Mouse (Mus musculus): ENCODE results near the gene Ppp2r2d. TPM values are rescaled to one million over a fixed set of nuclear protein-coding genes. Genes with fewer than 3 reads are reported as not detected.

Gene Ppp2r2d
- polyA plus RNA-seq, 1 experiment = 69.8 TPM

DNA sequence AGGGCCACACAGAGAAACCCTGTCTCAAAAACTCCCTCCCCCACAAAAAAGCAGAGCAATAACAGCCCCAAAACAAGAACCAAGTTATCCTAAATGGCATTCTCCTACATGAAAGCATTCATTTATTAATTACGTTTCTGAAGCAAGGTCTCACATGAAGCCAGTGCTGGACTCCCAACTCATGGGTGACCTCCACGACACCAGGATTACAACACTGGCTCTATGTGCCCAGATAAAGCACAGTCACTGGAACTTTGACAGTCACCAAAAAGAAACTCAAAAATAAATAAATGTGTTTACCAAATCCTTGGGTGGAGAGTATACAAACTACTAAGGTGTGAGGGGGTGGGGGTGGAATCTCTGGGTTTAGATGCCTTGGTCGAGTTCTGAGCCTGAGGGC, 67.7 kb downstream of the Ppp2r2d start:
- Histone ChIP-seq H3K4me1 (ENCODE audit: control insufficient read depth, insufficient read depth, low read length) (no peaks in the 10 kb centered on the region), H3K4me3 (ENCODE audit: insufficient read depth, low read length) (no peak overlapping the region)
- TF ChIP-seq CTCF (IDR thresholded peaks at IDR 0.05; ENCODE audit: borderline replicate concordance, insufficient read depth, low read length) = no peak
- TF ChIP-seq POLR2A (IDR thresholded peaks at IDR 0.05; ENCODE audit: low read depth, low read length) = no peak

DNA sequence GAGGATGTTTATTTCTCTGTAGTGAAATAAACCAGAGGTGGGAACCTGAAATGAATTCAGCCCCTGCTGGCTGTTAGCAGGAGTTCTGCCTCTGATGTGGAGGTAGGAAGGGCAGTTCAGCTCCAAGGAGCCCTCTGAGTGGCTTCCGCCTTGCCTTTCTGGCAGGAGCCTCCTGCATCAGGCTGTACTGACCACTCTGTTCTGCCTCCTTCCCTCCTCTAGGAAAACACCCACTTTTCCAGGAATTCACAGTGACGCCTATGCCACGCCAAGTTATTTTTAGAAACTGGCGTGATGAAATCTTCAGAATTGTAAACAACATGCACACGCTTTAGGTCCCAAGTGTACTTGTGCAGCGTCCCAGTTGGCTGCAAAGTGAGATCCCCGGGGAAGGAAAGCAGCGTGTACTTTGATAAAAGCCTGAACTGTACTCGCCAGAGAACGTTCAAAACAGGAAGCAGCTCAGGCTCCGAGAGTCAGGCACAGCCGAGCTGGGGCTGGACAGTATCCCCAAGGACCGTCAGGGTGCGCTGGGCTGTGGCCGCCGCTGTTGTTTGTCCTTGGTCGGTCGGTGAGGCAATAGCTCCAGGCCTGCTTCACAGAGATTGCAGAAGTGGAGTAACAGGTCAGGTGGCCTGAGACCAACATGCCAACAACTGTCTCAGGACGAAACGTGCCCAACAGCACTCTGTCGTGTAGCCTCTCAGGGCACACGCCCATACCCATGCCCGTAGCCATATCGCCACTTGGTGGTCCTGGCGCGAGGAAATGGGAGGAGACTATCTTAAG, 73.5 kb downstream of the Ppp2r2d start:
- Histone ChIP-seq H3K27ac (ENCODE audit: insufficient read depth, low read length) (no peak overlapping the region; the same call in 1 of the 2 replicates), H3K4me1 (ENCODE audit: control insufficient read depth, insufficient read depth, low read length) (no peaks in the 10 kb centered on the region), H3K4me3 (ENCODE audit: insufficient read depth, low read length) (peak overlapping the region; percentile 32)
- TF ChIP-seq POLR2A (IDR thresholded peaks at IDR 0.05; ENCODE audit: low read depth, low read length) (0 out of 2 replicates have a peak, but pooled peaks have one; percentile 34), CTCF (IDR thresholded peaks at IDR 0.05; ENCODE audit: borderline replicate concordance, insufficient read depth, low read length) (no peak)

More for the DNA sequence above, 67.7 kb downstream of the Ppp2r2d start:
- no peak overlapping the region for H3K27ac ChIP-seq (ENCODE audit: insufficient read depth, low read length)

- TF ChIP-seq POLR2A (IDR thresholded peaks at IDR 0.05; ENCODE audit: low read depth, low read length) = no peak
- TF ChIP-seq CTCF (IDR thresholded peaks at IDR 0.05; ENCODE audit: borderline replicate concordance, insufficient read depth, low read length) = no peak
- H3K27ac ChIP-seq (ENCODE audit: insufficient read depth, low read length) = no peak overlapping the region
Observed at GRCm38 (mm10) chr7:138921611-138922010, 75.7 kb downstream of the Ppp2r2d start.

GRCm38 (mm10) chr7:138923756-138924425, 78.0 kb downstream of the Ppp2r2d start:
- TF ChIP-seq CTCF (IDR thresholded peaks at IDR 0.05; ENCODE audit: borderline replicate concordance, insufficient read depth, low read length) (peak; percentile 20; the same call in 1 of the 2 replicates), POLR2A (IDR thresholded peaks at IDR 0.05; ENCODE audit: low read depth, low read length) (no peak)
- Histone ChIP-seq H3K27ac (ENCODE audit: insufficient read depth, low read length) (no peak overlapping the region), H3K4me1 (ENCODE audit: control insufficient read depth, insufficient read depth, low read length) (no peaks in the 10 kb centered on the region), H3K4me3 (ENCODE audit: insufficient read depth, low read length) (no peak overlapping the region)

More at GRCm38 (mm10) chr7:138921611-138922010, 75.7 kb downstream of the Ppp2r2d start:
- Histone ChIP-seq H3K4me3 (ENCODE audit: insufficient read depth, low read length) (no peak overlapping the region), H3K4me1 (ENCODE audit: control insufficient read depth, insufficient read depth, low read length) (no peaks in the 10 kb centered on the region)

DNA sequence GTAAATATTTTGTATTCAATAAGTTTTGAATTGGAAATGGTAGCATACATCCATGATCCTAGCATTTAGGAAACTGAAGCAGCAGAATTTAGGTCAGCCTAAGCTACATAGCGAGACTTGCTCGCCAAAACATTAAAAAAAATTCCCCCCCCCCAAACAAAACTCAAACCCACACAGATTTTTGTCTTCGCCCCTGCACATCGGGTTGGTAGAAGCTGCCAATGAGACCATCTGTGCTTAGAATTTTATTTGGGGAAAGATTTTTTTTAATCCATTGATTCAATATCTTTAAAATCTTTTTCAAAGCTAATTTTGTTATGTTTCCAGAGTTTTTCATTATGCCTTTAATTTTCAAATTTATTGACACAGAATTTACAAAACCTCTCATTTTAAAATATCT, 82.6 kb downstream of the Ppp2r2d start:
- Histone ChIP-seq H3K4me3 (ENCODE audit: insufficient read depth, low read length) (no peak overlapping the region), H3K27ac (ENCODE audit: insufficient read depth, low read length) (no peak overlapping the region), H3K4me1 (ENCODE audit: control insufficient read depth, insufficient read depth, low read length) (no peaks in the 10 kb centered on the region)
- TF ChIP-seq POLR2A (IDR thresholded peaks at IDR 0.05; ENCODE audit: low read depth, low read length) (no peak), CTCF (IDR thresholded peaks at IDR 0.05; ENCODE audit: borderline replicate concordance, insufficient read depth, low read length) (no peak)

Other genes starting within 250 kb of the Ppp2r2d start
- 9.3 and 12.4 TPM in 2 replicates for gene Mapk1ip1, start 194 bp downstream of the Ppp2r2d start, polyA plus RNA-seq (2011; ENCODE audit: insufficient read length, low read depth, missing spikeins)
- gene Bnip3, start 63.4 kb downstream of the Ppp2r2d start, polyA plus RNA-seq (2011; ENCODE audit: insufficient read length, low read depth, missing spikeins) = 55.0 and 60.7 TPM in 2 replicates
- gene Jakmip3, start 94.7 kb downstream of the Ppp2r2d start, polyA plus RNA-seq (2011; ENCODE audit: insufficient read length, low read depth, missing spikeins) = 0.33 TPM in 1 of 2 replicates, not detected in the other
- gene Dpysl4, start 239.9 kb downstream of the Ppp2r2d start, polyA plus RNA-seq (2011; ENCODE audit: insufficient read length, low read depth, missing spikeins) = 3.6 and 3.7 TPM in 2 replicates

All from embryonic fibroblast, embryonic 13.5 days (primary cell).